Mouse (Mus musculus): ENCODE measurements around the gene Eri2.
A peak's percentile ranks its signal among the peaks of the same experiment; 100 is the strongest.

- TF ChIP-seq CTCF (IDR thresholded peaks at IDR 0.05; ENCODE audit: low read depth) (no peak), EP300 (IDR thresholded peaks at IDR 0.05; ENCODE audit: low read depth) (0 out of 2 replicates have a peak, but pooled peaks have one; percentile 15)
Measured at GRCm38 (mm10) chr7:119795311-119795710, 1.5 kb upstream of the Eri2 start.
